Mouse (Mus musculus) liver, embryonic 13.5 days (tissue): ENCODE measurements around the gene E2f4. TPM values are rescaled to one million over a fixed set of nuclear protein-coding genes. Genes with fewer than 3 reads are reported as not detected.

Experiments used
- ATAC-seq: fragments of 200-750 bp; cut with Nextera tagmentation; 2 replicates; pipeline ENCODE4 v1.8.0; 2017; ENCODE audit warnings: low read depth, mild to moderate bottlenecking, moderate number of reproducible peaks, moderate library complexity
- DNase-seq: peaks from one replicate; pipeline ENCODE4 v3.0.0; 2022
- H3K27ac ChIP-seq: fragments of 300-500 bp; sonication (generic); 2 replicates; pipeline ENCODE4 v1.5.1; 2015; ENCODE audit warnings: moderate library complexity, mild to moderate bottlenecking, inconsistent platforms
- H3K27me3 ChIP-seq: fragments of 300-500 bp; sonication (generic); 2 replicates; pipeline ENCODE4 v1.6.1; 2015; ENCODE audit warnings: mild to moderate bottlenecking, inconsistent platforms
- H3K36me3 ChIP-seq: fragments of 300-500 bp; sonication (generic); 2 replicates; pipeline ENCODE4 v1.6.1; 2015; ENCODE audit warnings: mild to moderate bottlenecking, inconsistent platforms
- H3K4me1 ChIP-seq: fragments of 300-500 bp; sonication (generic); replicated peaks from 2 replicates; pipeline ENCODE4 v1.6.1; 2015; ENCODE audit warnings: inconsistent platforms
- H3K4me2 ChIP-seq: fragments of 300-500 bp; sonication (generic); 2 replicates; pipeline ENCODE4 v1.6.1; 2015; ENCODE audit warnings: inconsistent platforms, mild to moderate bottlenecking, moderate library complexity
- H3K4me3 ChIP-seq: fragments of 300-500 bp; sonication (generic); replicated peaks from 2 replicates; pipeline ENCODE4 v1.5.1; 2015; ENCODE audit warnings: mild to moderate bottlenecking, inconsistent platforms
- H3K9ac ChIP-seq: fragments of 300-500 bp; sonication (generic); 2 replicates; pipeline ENCODE4 v1.6.1; 2015; ENCODE audit warnings: mild to moderate bottlenecking, inconsistent platforms
- H3K9me3 ChIP-seq: fragments of 300-500 bp; sonication (generic); replicated peaks from 2 replicates; pipeline ENCODE4 v1.6.1; 2016; ENCODE audit warnings: inconsistent platforms
- WGBS: fragments of 180-500 bp; shearing (Covaris S2); methylation state at CpG from one replicate; pipeline ENCODE4 v1.1.7; 2015; ENCODE audit not compliant: insufficient replicate concordance; 5-methylcytosine and 5-hydroxymethylcytosine counted together
- polyA plus RNA-seq: library from polyadenylated mRNA; unstranded; fragments of >200 nt; fragmentation: Nextera tagmentation; extraction: Ambion mirVana; gene quantifications from 2 replicates; pipeline ENCODE4 v1.2.1, GENCODE M21; 2015

E2f4 gene
- polyA plus RNA-seq, 1 experiment from 2014 or later, result 187 TPM

GRCm38 (mm10) chr8:105325641-105326093 is 28.2 kb downstream of the E2f4 start:
- Histone ChIP-seq H3K9ac (peak overlapping the region; percentile 92), H3K4me1 (peaks cover 66% of the 10 kb centered on the region), H3K36me3 (peaks cover 32% of the 10 kb centered on the region), H3K27me3 (no peaks in the 10 kb centered on the region), H3K4me2 (peak overlapping the region; percentile 78), H3K9me3 (no peaks in the 10 kb centered on the region), H3K4me3 (peak overlapping the region; percentile 82), H3K27ac (peak overlapping the region; percentile 97)
- no peak for DNase-seq
- peak; percentile 13 for ATAC-seq
- under 1% methylated on average over 12 of the region's 12 CpGs for WGBS

- peak within 1 kb of the TSS; percentile 78 for H3K4me2 ChIP-seq
- peak; percentile 74 for ATAC-seq
- peaks cover 36% of the 10 kb centered on the region for H3K36me3 ChIP-seq
- under 1% methylated on average over 36 of the region's 36 CpGs for WGBS
- DNase-seq, result peak; percentile 97
- H3K9me3 ChIP-seq, result no peaks in the 10 kb centered on the region
- H3K4me3 ChIP-seq, result peak within 1 kb of the TSS; percentile 82
- peak within 1 kb of the TSS; percentile 97 for H3K27ac ChIP-seq
- peaks cover 66% of the 10 kb centered on the region for H3K4me1 ChIP-seq
- H3K9ac ChIP-seq, result peak within 1 kb of the TSS; percentile 92
- H3K27me3 ChIP-seq, result no peaks in the 10 kb centered on the region
Observed at GRCm38 (mm10) chr8:105326141-105326672, 28.7 kb downstream of the E2f4 start, which contains the start of the genes Lrrc29 and Tmem208. Gene Lrrc29, minus strand, starts transcription at chr8:105326278. Gene Tmem208, plus strand, starts transcription at chr8:105326354.

- Histone ChIP-seq H3K9ac (peak overlapping the region; percentile 84), H3K27me3 (no peaks in the 10 kb centered on the region), H3K4me2 (peak overlapping the region; percentile 77), H3K9me3 (no peaks in the 10 kb centered on the region), H3K4me1 (peaks cover 62% of the 10 kb centered on the region), H3K27ac (peak overlapping the region; percentile 97), H3K4me3 (peak overlapping the region; percentile 82), H3K36me3 (peaks cover 42% of the 10 kb centered on the region)
- ATAC-seq, result no peak
- WGBS, result 19% methylated on average over 6 of the region's 6 CpGs
- no peak for DNase-seq
Observed at GRCm38 (mm10) chr8:105326968-105327367, 29.5 kb downstream of the E2f4 start.

GRCm38 (mm10) chr8:105330325-105330724 is 32.9 kb downstream of the E2f4 start:
- peaks cover 31% of the 10 kb centered on the region for H3K4me1 ChIP-seq

GRCm38 (mm10) chr8:105331469-105331868 is 34.0 kb downstream of the E2f4 start:
- Histone ChIP-seq H3K9me3 (no peaks in the 10 kb centered on the region), H3K36me3 (peaks cover 67% of the 10 kb centered on the region), H3K27me3 (no peaks in the 10 kb centered on the region), H3K27ac (no peak overlapping the region), H3K9ac (no peak overlapping the region), H3K4me3 (no peak overlapping the region), H3K4me1 (peaks cover 30% of the 10 kb centered on the region), H3K4me2 (no peak overlapping the region)
- ATAC-seq (no peak), DNase-seq (no peak)
- 91% methylated on average over 22 of the region's 22 CpGs for WGBS

More at GRCm38 (mm10) chr8:105330325-105330724, 32.9 kb downstream of the E2f4 start:
- Histone ChIP-seq H3K9ac (no peak overlapping the region), H3K9me3 (no peaks in the 10 kb centered on the region), H3K4me2 (no peak overlapping the region), H3K27ac (no peak overlapping the region), H3K27me3 (no peaks in the 10 kb centered on the region), H3K4me3 (no peak overlapping the region), H3K36me3 (peaks cover 58% of the 10 kb centered on the region)
- WGBS, result 88% methylated on average over 12 of the region's 12 CpGs
- ATAC-seq (no peak), DNase-seq (no peak)

GRCm38 (mm10) chr8:105331931-105332330 is 34.5 kb downstream of the E2f4 start:
- H3K9me3 ChIP-seq, result no peaks in the 10 kb centered on the region
- H3K27ac ChIP-seq, result no peak overlapping the region
- no peak for DNase-seq
- no peak for ATAC-seq
- peaks cover 31% of the 10 kb centered on the region for H3K4me1 ChIP-seq
- H3K9ac ChIP-seq, result no peak overlapping the region
- peaks cover 72% of the 10 kb centered on the region for H3K36me3 ChIP-seq
- no peak overlapping the region for H3K4me2 ChIP-seq
- WGBS, result 92% methylated on average over 9 of the region's 9 CpGs
- no peak overlapping the region for H3K4me3 ChIP-seq
- H3K27me3 ChIP-seq, result no peaks in the 10 kb centered on the region

- Histone ChIP-seq H3K9ac (no peak overlapping the region), H3K4me3 (no peak overlapping the region), H3K9me3 (no peaks in the 10 kb centered on the region), H3K36me3 (peaks cover 72% of the 10 kb centered on the region), H3K4me2 (no peak overlapping the region), H3K27me3 (no peaks in the 10 kb centered on the region), H3K4me1 (peaks cover 26% of the 10 kb centered on the region), H3K27ac (no peak overlapping the region)
- 69% methylated on average over 2 of the region's 2 CpGs for WGBS
- no peak for ATAC-seq
- DNase-seq, result no peak
Observed at GRCm38 (mm10) chr8:105332523-105332922, 35.1 kb downstream of the E2f4 start.

GRCm38 (mm10) chr8:105336373-105337130 is 39.1 kb downstream of the E2f4 start:
- Histone ChIP-seq H3K4me1 (peaks cover 49% of the 10 kb centered on the region), H3K4me2 (no peak overlapping the region), H3K27me3 (no peaks in the 10 kb centered on the region), H3K4me3 (no peak overlapping the region), H3K27ac (no peak overlapping the region), H3K9me3 (no peaks in the 10 kb centered on the region), H3K36me3 (peaks cover 38% of the 10 kb centered on the region), H3K9ac (no peak overlapping the region)
- ATAC-seq (no peak), DNase-seq (peak; percentile 20)
- WGBS, result 82% methylated on average over 32 of the region's 32 CpGs

GRCm38 (mm10) chr8:105338992-105339391 is 41.5 kb downstream of the E2f4 start:
- H3K9me3 ChIP-seq, result no peaks in the 10 kb centered on the region
- H3K4me3 ChIP-seq, result no peak overlapping the region
- H3K9ac ChIP-seq, result peak overlapping the region; percentile 17; the same call in 1 of the 2 replicates
- no peak for ATAC-seq
- no peak for DNase-seq
- peak overlapping the region; percentile 50; the same call in 1 of the 2 replicates for H3K27ac ChIP-seq
- peaks cover 28% of the 10 kb centered on the region for H3K36me3 ChIP-seq
- H3K4me1 ChIP-seq, result peaks cover 63% of the 10 kb centered on the region
- H3K4me2 ChIP-seq, result no peak overlapping the region
- 7% methylated on average over 4 of the region's 4 CpGs for WGBS
- no peaks in the 10 kb centered on the region for H3K27me3 ChIP-seq

- Histone ChIP-seq H3K9me3 (no peaks in the 10 kb centered on the region), H3K4me2 (0 out of 2 replicates have a peak overlapping the region, but pooled peaks have one; percentile 8), H3K4me3 (no peak overlapping the region), H3K9ac (no peak overlapping the region; the same call in 1 of the 2 replicates), H3K27ac (peak overlapping the region; percentile 34; the same call in 1 of the 2 replicates), H3K27me3 (no peaks in the 10 kb centered on the region), H3K36me3 (peaks cover 20% of the 10 kb centered on the region), H3K4me1 (peaks cover 73% of the 10 kb centered on the region)
- ATAC-seq (peak; percentile 75), DNase-seq (peak; percentile 26)
- WGBS, result 30% methylated on average over 6 of the region's 6 CpGs
Observed at GRCm38 (mm10) chr8:105339886-105340635, 42.6 kb downstream of the E2f4 start.

- Histone ChIP-seq H3K27me3 (peaks cover 4% of the 10 kb centered on the region), H3K4me1 (peaks cover 86% of the 10 kb centered on the region), H3K9me3 (no peaks in the 10 kb centered on the region), H3K9ac (no peak overlapping the region), H3K4me3 (no peak overlapping the region), H3K4me2 (no peak overlapping the region), H3K36me3 (peaks cover 9% of the 10 kb centered on the region), H3K27ac (peak overlapping the region; percentile 34; the same call in 1 of the 2 replicates)
- DNase-seq (no peak), ATAC-seq (no peak)
- 69% methylated on average over 8 of the region's 8 CpGs for WGBS
Observed at GRCm38 (mm10) chr8:105341399-105341798, 43.9 kb downstream of the E2f4 start.
